Mouse (Mus musculus) megakaryocyte, embryonic 14.5 days (primary cell): Measurements from ENCODE around the gene Slc12a4. TPM values are rescaled to one million over a fixed set of nuclear protein-coding genes. Genes with fewer than 3 reads are reported as not detected.
A peak's percentile ranks its signal among the peaks of the same experiment; 100 is the strongest.

Experiments
- H3K27me3 ChIP-seq: replicated peaks from 2 replicates; pipeline ENCODE3; 2012; ENCODE audit warnings: inconsistent platforms
- H3K36me3 ChIP-seq: replicated peaks from 2 replicates; pipeline ENCODE3; 2012; ENCODE audit warnings: low read length, inconsistent platforms, mixed read lengths
- H3K4me1 ChIP-seq: 2 replicates; pipeline ENCODE4 v1.6.1; 2012; ENCODE audit warnings: inconsistent platforms
- H3K4me3 ChIP-seq: replicated peaks from 2 replicates; pipeline ENCODE3; 2012; ENCODE audit warnings: moderate library complexity, mild to moderate bottlenecking, inconsistent platforms
- H3K9me3 ChIP-seq: 2 replicates; pipeline ENCODE4 v1.6.1; 2012; ENCODE audit warnings: inconsistent platforms
- FLI1 ChIP-seq: IDR thresholded peaks from 2 replicates; pipeline ENCODE4 v1.6.1; 2012; ENCODE audit warnings: low read length, inconsistent platforms, mixed read lengths
- GATA1 ChIP-seq: IDR thresholded peaks from 3 replicates; pipeline ENCODE4 v1.6.1; 2012; ENCODE audit warnings: mixed read lengths, low read length, inconsistent platforms, borderline replicate concordance
- polyA plus RNA-seq: library from polyadenylated mRNA; stranded (reverse); fragments of >175 nt; gene quantifications from 2 replicates; pipeline ENCODE4 v1.2.3, GENCODE M21; 2012; ENCODE audit warnings: low replicate concordance; ENCODE audit not compliant: insufficient read depth

Slc12a4 gene
- polyA plus RNA-seq, 1 experiment, result 6.7 TPM

DNA sequence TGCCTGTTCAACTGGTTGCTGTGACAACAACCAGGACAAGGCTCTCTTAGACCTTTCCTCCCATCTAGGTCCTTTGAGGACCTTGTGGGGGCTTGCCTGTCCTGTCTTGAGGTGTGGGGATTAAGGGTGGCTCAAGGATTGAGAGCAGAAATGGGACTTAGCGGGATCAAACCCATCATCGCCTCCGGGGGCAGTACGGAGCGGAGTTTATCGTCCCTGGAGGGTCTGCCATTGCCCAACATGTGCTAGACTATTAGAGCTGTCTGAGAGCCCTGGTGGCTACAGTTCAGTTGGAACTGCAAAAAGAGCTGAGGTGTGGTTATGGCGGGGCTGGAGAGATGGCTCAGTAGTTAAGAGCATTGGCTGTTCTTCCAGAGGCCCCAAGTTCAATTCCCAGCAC, 9.5 kb upstream of the Slc12a4 start:
- no peak for TF ChIP-seq GATA1
- TF ChIP-seq FLI1, result no peak
- H3K4me1 ChIP-seq, result peaks cover 8% of the 10 kb centered on the region

DNA sequence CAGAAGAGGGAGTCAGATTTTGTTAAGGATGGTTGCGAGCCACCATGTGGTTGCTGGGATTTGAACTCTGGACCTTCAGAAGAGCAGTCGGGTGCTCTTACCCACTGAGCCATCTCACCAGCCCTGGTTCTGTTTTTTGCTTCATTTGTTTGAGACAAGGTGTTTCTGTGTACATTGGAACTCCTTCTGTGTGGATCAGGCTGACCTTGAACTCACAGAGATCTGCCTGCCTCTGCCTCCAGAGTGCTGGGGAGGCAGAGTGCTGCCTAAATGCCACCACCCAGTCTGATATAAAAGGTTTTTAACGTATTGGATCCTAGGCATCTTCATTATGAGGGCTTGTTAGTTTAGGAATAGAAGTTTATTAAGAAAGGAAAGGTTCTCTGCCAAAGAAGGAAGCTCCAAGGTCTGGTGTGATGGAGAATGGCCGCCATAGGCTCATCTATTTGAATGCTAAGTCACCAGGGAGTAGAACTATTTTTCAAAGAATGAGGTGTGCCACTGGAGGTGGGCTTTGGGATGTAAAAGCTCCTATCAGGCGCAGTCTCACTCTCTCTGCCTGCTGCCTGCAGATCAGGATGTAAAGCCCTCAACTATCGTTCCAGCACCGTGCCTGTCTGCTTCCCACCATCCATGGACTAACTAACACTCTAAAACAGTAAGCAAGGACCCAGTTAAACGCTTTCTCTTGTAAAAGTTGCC, 5.3 kb upstream of the Slc12a4 start:
- H3K36me3 ChIP-seq, result no peaks in the 10 kb centered on the region
- H3K4me3 ChIP-seq, result no peak overlapping the region
- H3K27me3 ChIP-seq, result peaks cover 12% of the 10 kb centered on the region
- H3K4me1 ChIP-seq, result peaks cover 18% of the 10 kb centered on the region
- no peaks in the 10 kb centered on the region for H3K9me3 ChIP-seq
- no peak for TF ChIP-seq GATA1
- TF ChIP-seq FLI1, result no peak

More for the DNA sequence above, 9.5 kb upstream of the Slc12a4 start:
- Histone ChIP-seq H3K9me3 (0 out of 2 replicates have a peak, but pooled peaks cover 5% of the 10 kb centered on the region), H3K36me3 (no peaks in the 10 kb centered on the region), H3K27me3 (peaks cover 18% of the 10 kb centered on the region), H3K4me3 (no peak overlapping the region)

- Histone ChIP-seq H3K9me3 (no peaks in the 10 kb centered on the region), H3K36me3 (no peaks in the 10 kb centered on the region), H3K27me3 (peaks cover 20% of the 10 kb centered on the region), H3K4me3 (no peak overlapping the region), H3K4me1 (peaks cover 36% of the 10 kb centered on the region)
- TF ChIP-seq GATA1 (no peak), FLI1 (no peak)
Observed at GRCm38 (mm10) chr8:105969367-105969766, 3.5 kb upstream of the Slc12a4 start.

GRCm38 (mm10) chr8:105966692-105967311, 905 bp upstream of the Slc12a4 start:
- Histone ChIP-seq H3K27me3 (peaks cover 32% of the 10 kb centered on the region), H3K36me3 (no peaks in the 10 kb centered on the region), H3K9me3 (no peaks in the 10 kb centered on the region), H3K4me3 (peak overlapping the region; percentile 94), H3K4me1 (peaks cover 53% of the 10 kb centered on the region)
- TF ChIP-seq FLI1 (no peak), GATA1 (no peak)

DNA sequence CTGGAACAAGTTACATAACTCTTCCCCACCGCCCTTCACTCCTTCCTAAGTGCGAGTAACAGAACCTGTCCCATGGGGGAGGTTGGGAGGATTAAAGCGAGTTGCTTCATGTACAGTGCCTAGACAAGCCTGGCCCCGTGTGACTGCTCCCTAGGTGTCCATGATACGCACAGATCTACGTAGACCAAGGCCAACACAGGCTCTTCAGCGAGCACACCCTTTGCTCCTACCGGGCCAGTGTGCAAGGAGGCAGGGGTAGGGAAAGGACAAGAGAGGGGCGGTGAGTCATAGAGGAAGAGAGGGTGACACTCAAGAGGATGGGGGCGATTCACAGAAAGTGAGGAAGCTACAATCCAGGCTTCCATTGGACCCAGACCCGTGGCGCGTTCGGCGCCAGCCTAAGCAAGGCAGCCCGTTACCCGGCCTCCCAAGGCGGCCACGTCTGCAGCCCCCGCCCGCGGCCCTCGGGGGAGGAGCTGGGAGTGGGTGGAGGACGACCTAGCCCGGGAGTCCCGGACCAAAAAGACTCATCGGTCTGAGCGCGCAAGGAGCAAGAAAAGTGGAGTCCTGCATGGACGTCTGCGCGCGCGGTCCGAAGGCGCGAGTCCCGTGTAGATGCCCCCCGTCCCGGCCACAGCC, 512 bp downstream of the Slc12a4 start:
- peaks cover 67% of the 10 kb centered on the region for H3K4me1 ChIP-seq
- peak overlapping the region; percentile 94 for H3K4me3 ChIP-seq

DNA sequence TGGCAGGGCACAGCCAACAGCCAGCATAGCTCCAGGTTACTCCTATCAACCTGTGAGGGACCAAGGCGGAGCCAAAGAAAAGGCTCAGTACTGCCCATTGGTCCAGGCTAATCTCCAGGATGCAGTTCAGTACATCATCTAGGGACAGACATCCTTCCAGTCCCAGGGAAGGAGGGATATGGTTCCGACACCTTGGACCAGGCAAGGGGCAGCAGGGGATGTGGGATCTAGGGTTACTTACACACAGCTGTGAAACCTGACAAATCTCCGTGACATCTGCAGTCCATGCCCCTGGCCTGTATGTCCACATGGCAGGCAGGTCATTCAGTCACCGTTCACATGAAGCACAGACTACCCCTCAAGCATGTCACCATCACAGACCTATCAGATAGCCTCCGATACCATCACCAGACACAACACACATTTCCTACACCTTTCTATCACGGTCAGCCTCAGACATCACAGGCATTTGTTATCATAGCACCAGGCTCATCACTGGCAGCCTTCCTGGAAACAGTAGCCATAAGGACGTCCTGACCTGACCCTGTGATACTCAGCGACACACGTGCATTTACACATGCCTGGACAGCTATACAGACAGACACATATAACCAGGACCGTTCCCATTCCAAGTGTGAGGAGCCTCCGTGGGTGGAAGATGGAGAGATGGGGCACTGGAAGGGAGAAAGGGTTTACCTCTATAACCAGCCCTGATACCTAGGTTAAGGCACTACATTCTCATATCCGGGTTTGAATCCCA, 1.2 kb downstream of the Slc12a4 start:
- no peaks in the 10 kb centered on the region for H3K9me3 ChIP-seq
- TF ChIP-seq FLI1, result no peak
- peak overlapping the region; percentile 94 for H3K4me3 ChIP-seq

More for the DNA sequence above, 512 bp downstream of the Slc12a4 start:
- peaks cover 1% of the 10 kb centered on the region for H3K36me3 ChIP-seq
- no peaks in the 10 kb centered on the region for H3K9me3 ChIP-seq
- TF ChIP-seq FLI1, result no peak
- TF ChIP-seq GATA1, result no peak
- H3K27me3 ChIP-seq, result peaks cover 37% of the 10 kb centered on the region

GRCm38 (mm10) chr8:105961536-105961935, 4.4 kb downstream of the Slc12a4 start:
- peaks cover 19% of the 10 kb centered on the region for H3K36me3 ChIP-seq
- H3K27me3 ChIP-seq, result peaks cover 51% of the 10 kb centered on the region
- no peaks in the 10 kb centered on the region for H3K9me3 ChIP-seq
- peak overlapping the region; percentile 70 for H3K4me3 ChIP-seq
- H3K4me1 ChIP-seq, result peaks cover 67% of the 10 kb centered on the region
- TF ChIP-seq FLI1, result no peak
- TF ChIP-seq GATA1, result no peak

More for the DNA sequence above, 1.2 kb downstream of the Slc12a4 start:
- peaks cover 7% of the 10 kb centered on the region for H3K36me3 ChIP-seq
- peaks cover 70% of the 10 kb centered on the region for H3K4me1 ChIP-seq
- peaks cover 42% of the 10 kb centered on the region for H3K27me3 ChIP-seq

- TF ChIP-seq FLI1 (no peak), GATA1 (no peak)
- Histone ChIP-seq H3K4me3 (peak overlapping the region; percentile 70), H3K9me3 (no peaks in the 10 kb centered on the region), H3K27me3 (peaks cover 51% of the 10 kb centered on the region), H3K36me3 (peaks cover 24% of the 10 kb centered on the region), H3K4me1 (peaks cover 63% of the 10 kb centered on the region)
Observed at GRCm38 (mm10) chr8:105961101-105961500, 4.8 kb downstream of the Slc12a4 start.

DNA sequence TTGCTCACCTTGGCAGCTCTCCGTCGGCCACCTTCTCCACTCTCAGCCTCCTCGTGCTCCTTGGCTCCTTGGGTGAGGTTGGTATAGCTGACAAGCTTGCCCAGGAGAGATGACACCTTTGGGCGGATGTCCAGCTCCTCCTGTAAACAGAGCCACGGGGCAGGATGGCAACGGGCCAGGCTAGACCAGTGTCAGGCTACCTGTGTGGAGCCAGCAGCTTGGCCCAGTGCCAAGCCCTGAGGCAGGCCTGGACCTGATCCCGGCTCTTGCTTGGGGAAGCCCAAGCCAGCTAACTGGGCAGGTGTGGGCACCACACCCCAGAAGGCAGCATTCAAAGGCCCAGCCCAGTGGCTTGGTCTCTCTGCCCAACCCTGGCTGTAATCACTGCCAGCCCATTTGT, 6.5 kb downstream of the Slc12a4 start:
- no peak for TF ChIP-seq GATA1
- no peak for TF ChIP-seq FLI1
- Histone ChIP-seq H3K27me3 (peaks cover 37% of the 10 kb centered on the region), H3K36me3 (peaks cover 36% of the 10 kb centered on the region)

More for the DNA sequence above, 6.5 kb downstream of the Slc12a4 start:
- H3K4me3 ChIP-seq, result no peak overlapping the region
- H3K4me1 ChIP-seq, result peaks cover 50% of the 10 kb centered on the region
- H3K9me3 ChIP-seq, result no peaks in the 10 kb centered on the region
